Comparison of ENCODE assay signal across 8 mouse cellular contexts in genomic region chr7:127716992-127717391, GRCm38 (mm10). TPM values are rescaled to one million over a fixed set of nuclear protein-coding genes. Genes with fewer than 3 reads are reported as not detected.
DNase-seq lines count a peak whose midpoint lies in the region; ATAC-seq and TF ChIP-seq lines count a peak whose summit lies in the region.

No protein-coding gene starts in this region.

- peak; percentile 71 for ATAC-seq in hindbrain, postnatal 0 days
- ATAC-seq in megakaryocyte, adult 5-6 weeks (ENCODE audit: poor library complexity, severe bottlenecking): peak; percentile 85

- TF ChIP-seq CTCF in hindbrain, postnatal 0 days (IDR thresholded peaks at IDR 0.05; ENCODE audit: low read depth): 0 out of 2 replicates have a peak, but pooled peaks have one; percentile 3
- TF ChIP-seq CTCF in left cerebral cortex, adult 2 months (IDR thresholded peaks at IDR 0.05): peak; percentile 80

- peak overlapping the region; percentile 38 for H3K4me3 ChIP-seq in hindbrain, postnatal 0 days (ENCODE audit: low read length)
- H3K4me3 ChIP-seq in left cerebral cortex, adult 2 months: peak overlapping the region; percentile 51

- no peaks in the 10 kb centered on the region for H3K9me3 ChIP-seq in hindbrain, postnatal 0 days (ENCODE audit: low read length)

- H3K9ac ChIP-seq in hindbrain, postnatal 0 days (replicated peaks; ENCODE audit: low read length): peak overlapping the region; percentile 66

- DNase-seq in adrenal gland, adult 2 months: peak; percentile 85
- DNase-seq in embryo, embryonic 10 days (ENCODE audit: low spot score): peak; percentile 75
- peak; percentile 66 for DNase-seq in gastrocnemius, postnatal 25 days
- DNase-seq in hindbrain, postnatal 0 days (ENCODE audit: low spot score): peak; percentile 66
- DNase-seq in left cerebral cortex, adult 2 months (ENCODE audit: extremely low spot score in 1 of 2, low spot score in 2 of 2): peak; percentile 61 to 73
- DNase-seq in retina, postnatal 1 day: peak; percentile 72
- DNase-seq in thymus, postnatal 36 days: peak; percentile 70 to 72

- peak overlapping the region; percentile 46; the same call in 1 of the 2 replicates for H3K27ac ChIP-seq in hindbrain, postnatal 0 days
- peak overlapping the region; percentile 22; the same call in 1 of the 2 replicates for H3K27ac ChIP-seq in left cerebral cortex, adult 2 months

- intact Hi-C loops in left cerebral cortex, adult 2 months (cut with DNase I): loop anchor here (1.0 kb wide), 1 partner anchor 27 kb away; the partner anchor contains the start of gene Fbxl19

- no peaks in the 10 kb centered on the region for H3K27me3 ChIP-seq in hindbrain, postnatal 0 days (ENCODE audit: insufficient read depth, low read length)

- 4% methylated on average over 33 of the region's 41 CpGs for WGBS in hindbrain, postnatal 0 days

- no peaks in the 10 kb centered on the region for H3K36me3 ChIP-seq in hindbrain, postnatal 0 days (ENCODE audit: insufficient read depth, low read length)

- peaks cover 7% of the 10 kb centered on the region for H3K4me1 ChIP-seq in hindbrain, postnatal 0 days (ENCODE audit: insufficient read depth, low read length)

- peak overlapping the region; percentile 64 for H3K4me2 ChIP-seq in hindbrain, postnatal 0 days (ENCODE audit: low read depth, low read length)

RNA-seq across cellular contexts. Expression of gene Ctf1, which starts 4.5 kb away (rescaled TPM):
- total RNA-seq in adrenal gland, adult 2 months (2021): 1 to 10 TPM; 3.3 to 3.7 TPM
- 18.9 and 22.1 TPM in 2 replicates for polyA plus RNA-seq in adrenal gland, adult 2 months (2012; rRNA removed)
- total RNA-seq in gastrocnemius, postnatal 25 days (2021): 10 to 100 TPM; 13.8 to 15.1 TPM
- 9.0 and 10.7 TPM in 2 replicates for total RNA-seq in hindbrain, postnatal 0 days (2014; rRNA removed)
- polyA plus RNA-seq in hindbrain, postnatal 0 days (2015; fragmentation: Nextera tagmentation; extraction: Ambion mirVana): 3.8 and 4.0 TPM in 2 replicates
- 1 to 10 TPM; 2.8 to 3.8 TPM for total RNA-seq in left cerebral cortex, adult 2 months (2021)
- total RNA-seq in megakaryocyte, adult 5-6 weeks (2015): 0.16 TPM in 1 of 2 replicates, not detected in the other
- total RNA-seq in megakaryocyte, adult 5-6 weeks (2017): 0.29 TPM in 1 of 2 replicates, not detected in the other

RNA-seq across cellular contexts. Expression of gene Bcl7c, which starts 8.3 kb away (rescaled TPM):
- total RNA-seq in adrenal gland, adult 2 months (2021): 10 to 100 TPM; 70.9 to 86.0 TPM
- polyA plus RNA-seq in adrenal gland, adult 2 months (2012; rRNA removed): 70.5 and 78.0 TPM in 2 replicates
- 10 to 100 TPM; 41.2 to 41.7 TPM for total RNA-seq in gastrocnemius, postnatal 25 days (2021)
- 86.8 and 105 TPM in 2 replicates for total RNA-seq in hindbrain, postnatal 0 days (2014; rRNA removed)
- 48.8 and 50.9 TPM in 2 replicates for polyA plus RNA-seq in hindbrain, postnatal 0 days (2015; fragmentation: Nextera tagmentation; extraction: Ambion mirVana)
- total RNA-seq in left cerebral cortex, adult 2 months (2021): 10 to 100 TPM; 32.7 to 39.9 TPM
- total RNA-seq in megakaryocyte, adult 5-6 weeks (2015): 30.2 and 37.4 TPM in 2 replicates
- 8.6 and 16.6 TPM in 2 replicates for total RNA-seq in megakaryocyte, adult 5-6 weeks (2017)

RNA-seq across cellular contexts. Expression of gene Ctf2, which starts 15.0 kb away (rescaled TPM):
- total RNA-seq in adrenal gland, adult 2 months (2021): not detected
- polyA plus RNA-seq in adrenal gland, adult 2 months (2012; rRNA removed): not detected in 2 replicates
- total RNA-seq in gastrocnemius, postnatal 25 days (2021): not detected
- total RNA-seq in hindbrain, postnatal 0 days (2014; rRNA removed): not detected in 2 replicates
- polyA plus RNA-seq in hindbrain, postnatal 0 days (2015; fragmentation: Nextera tagmentation; extraction: Ambion mirVana): 0.13 TPM in 1 of 2 replicates, not detected in the other
- not detected for total RNA-seq in left cerebral cortex, adult 2 months (2021)
- total RNA-seq in megakaryocyte, adult 5-6 weeks (2015): not detected in 2 replicates
- total RNA-seq in megakaryocyte, adult 5-6 weeks (2017): not detected in 2 replicates

RNA-seq across cellular contexts. Expression of gene Fbxl19, which starts 27.4 kb away (rescaled TPM):
- total RNA-seq in adrenal gland, adult 2 months (2021): 10 to 100 TPM in 1 of 2 experiments, 1 to 10 TPM in 1; 9.5 to 11.6 TPM
- polyA plus RNA-seq in adrenal gland, adult 2 months (2012; rRNA removed): 34.5 and 42.6 TPM in 2 replicates
- 1 to 10 TPM; 1.9 to 2.4 TPM for total RNA-seq in gastrocnemius, postnatal 25 days (2021)
- total RNA-seq in hindbrain, postnatal 0 days (2014; rRNA removed): 191 and 192 TPM in 2 replicates
- polyA plus RNA-seq in hindbrain, postnatal 0 days (2015; fragmentation: Nextera tagmentation; extraction: Ambion mirVana): 6.8 and 7.0 TPM in 2 replicates
- 10 to 100 TPM; 72.4 to 81.5 TPM for total RNA-seq in left cerebral cortex, adult 2 months (2021)
- total RNA-seq in megakaryocyte, adult 5-6 weeks (2015): 2.1 TPM in 2 replicates
- 5.8 and 6.2 TPM in 2 replicates for total RNA-seq in megakaryocyte, adult 5-6 weeks (2017)

RNA-seq across cellular contexts. Expression of gene Orai3, which starts 52.6 kb away (rescaled TPM):
- total RNA-seq in adrenal gland, adult 2 months (2021): 10 to 100 TPM; 28.3 to 32.8 TPM
- 90.6 and 94.8 TPM in 2 replicates for polyA plus RNA-seq in adrenal gland, adult 2 months (2012; rRNA removed)
- 1 to 10 TPM; 8.9 to 9.5 TPM for total RNA-seq in gastrocnemius, postnatal 25 days (2021)
- total RNA-seq in hindbrain, postnatal 0 days (2014; rRNA removed): 20.0 and 35.8 TPM in 2 replicates
- polyA plus RNA-seq in hindbrain, postnatal 0 days (2015; fragmentation: Nextera tagmentation; extraction: Ambion mirVana): 10.8 and 11.3 TPM in 2 replicates
- 10 to 100 TPM; 19.8 to 21.8 TPM for total RNA-seq in left cerebral cortex, adult 2 months (2021)
- 30.9 and 33.7 TPM in 2 replicates for total RNA-seq in megakaryocyte, adult 5-6 weeks (2015)
- 29.5 and 32.7 TPM in 2 replicates for total RNA-seq in megakaryocyte, adult 5-6 weeks (2017)

Comparison
In these comparisons a context has a peak if more than half of its experiments do, and no peak if none do; other contexts are left out.
1. Peak in every context shown above with its lines: DNase-seq, ATAC-seq, H3K4me3 ChIP-seq and H3K27ac ChIP-seq.